13 mouse cellular contexts compared by ENCODE assay signal in the genomic region with DNA sequence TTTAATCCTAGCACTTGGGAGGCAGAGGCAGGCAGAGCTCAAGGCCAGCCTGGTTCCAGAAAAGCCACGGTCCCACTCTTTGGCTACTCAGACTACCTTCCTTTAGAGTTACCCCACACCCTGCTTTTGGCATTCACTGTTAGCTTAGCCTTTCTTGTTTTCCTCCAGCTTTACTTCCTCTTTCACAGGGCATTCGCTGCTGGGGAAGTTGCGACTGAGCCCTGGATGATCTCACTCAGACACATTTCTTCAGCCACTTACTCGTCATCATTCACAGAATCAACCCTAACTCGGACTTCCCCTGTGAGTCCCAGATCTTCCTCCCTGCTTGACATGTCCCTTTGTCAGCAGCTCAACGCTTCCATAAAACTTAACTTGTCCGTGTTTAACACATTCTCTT. TPM values are rescaled to one million over a fixed set of nuclear protein-coding genes. Genes with fewer than 3 reads are reported as not detected.
DNase-seq lines count a peak whose midpoint lies in the region; ATAC-seq and TF ChIP-seq lines count a peak whose summit lies in the region.
"Had no signal": no experiment of that assay in that cellular context is flagged by ENCODE, and none has a peak within 500 bp of the region (broad histone marks: within the 10 kb centered on the region; RNA-seq: fewer than 3 reads in every experiment).

No protein-coding gene starts in this region.

- no peak overlapping the region for H3K9ac ChIP-seq in liver, embryonic 12.5 days
- H3K9ac ChIP-seq in forebrain, embryonic 15.5 days (replicated peaks): no peak overlapping the region
- H3K9ac ChIP-seq: midbrain, embryonic 13.5 days had no signal

- DNase-seq in lung, adult 18-20 months: peak; percentile 50 to 57
- no peak for DNase-seq in lung, adult 2 months
- DNase-seq in T-cell, adult 2 months (ENCODE audit: low spot score): peak; percentile 43
- no peak for DNase-seq in kidney, postnatal 10 days
- DNase-seq in ovary, postnatal 10 days (ENCODE audit: low spot score): no peak
- DNase-seq: cerebellum, adult 2 months; gastrocnemius, postnatal 36 days; thymus, postnatal 36 days had no signal

- H3K4me3 ChIP-seq in lung, adult 2 months (replicated peaks; ENCODE audit: extremely low read depth, low read depth, low read length): no peak overlapping the region
- H3K4me3 ChIP-seq in liver, embryonic 12.5 days: no peak overlapping the region
- H3K4me3 ChIP-seq in small intestine, adult 2 months (ENCODE audit: low read depth, low read length): no peak overlapping the region
- no peak overlapping the region for H3K4me3 ChIP-seq in forebrain, embryonic 15.5 days
- H3K4me3 ChIP-seq: midbrain, embryonic 13.5 days had no signal

- no peak for TF ChIP-seq CTCF in lung, adult 2 months (IDR thresholded peaks at IDR 0.05; ENCODE audit: insufficient read depth, low read length)
- TF ChIP-seq CTCF in small intestine, adult 2 months (IDR thresholded peaks at IDR 0.05; ENCODE audit: extremely low read depth, insufficient read length, insufficient replicate concordance, low read depth, low read length): no peak

- no peaks in the 10 kb centered on the region for H3K9me3 ChIP-seq in liver, embryonic 12.5 days (replicated peaks)
- no peaks in the 10 kb centered on the region for H3K9me3 ChIP-seq in forebrain, embryonic 15.5 days
- H3K9me3 ChIP-seq: midbrain, embryonic 13.5 days had no signal

- H3K4me2 ChIP-seq in liver, embryonic 12.5 days: peak overlapping the region; percentile 19
- no peak overlapping the region for H3K4me2 ChIP-seq in forebrain, embryonic 15.5 days (replicated peaks)
- H3K4me2 ChIP-seq: midbrain, embryonic 13.5 days had no signal

- WGBS in lung, adult 2 months: 39% methylated on average over 7 of the region's 7 CpGs
- WGBS in liver, embryonic 12.5 days (ENCODE audit: insufficient replicate concordance): 26% methylated on average over 7 of the region's 7 CpGs
- 58% methylated on average over 7 of the region's 7 CpGs for whole genome bisulfite sequencing in small intestine, adult 2 months
- 86% methylated on average over 7 of the region's 7 CpGs for WGBS in forebrain, embryonic 15.5 days

- no peak for ATAC-seq in liver, embryonic 12.5 days
- ATAC-seq in forebrain, embryonic 15.5 days (replicated peaks): no peak
- ATAC-seq: midbrain, embryonic 13.5 days; Patski had no signal

- TF ChIP-seq POLR2A in lung, adult 2 months (IDR thresholded peaks at IDR 0.05; ENCODE audit: borderline replicate concordance, extremely low read depth, low read depth, low read length): no peak
- TF ChIP-seq POLR2A in small intestine, adult 2 months (IDR thresholded peaks at IDR 0.05; ENCODE audit: low read depth, low read length): no peak

- no peaks in the 10 kb centered on the region; the same call in 1 of the 2 replicates for H3K4me1 ChIP-seq in lung, adult 2 months (ENCODE audit: control insufficient read depth, insufficient read depth, low read length)
- H3K4me1 ChIP-seq in liver, embryonic 12.5 days: peaks cover 20% of the 10 kb centered on the region
- H3K4me1 ChIP-seq in small intestine, adult 2 months (ENCODE audit: control insufficient read depth, insufficient read depth, insufficient read length, low read length): peaks cover 10% of the 10 kb centered on the region
- no peaks in the 10 kb centered on the region for H3K4me1 ChIP-seq in forebrain, embryonic 15.5 days
- H3K4me1 ChIP-seq: midbrain, embryonic 13.5 days had no signal

- H3K27ac ChIP-seq in liver, embryonic 12.5 days: 0 out of 2 replicates have a peak overlapping the region, but pooled peaks have one; percentile 24
- peak overlapping the region; percentile 80 for H3K27ac ChIP-seq in small intestine, adult 2 months (ENCODE audit: insufficient read depth, low read depth, low read length)
- H3K27ac ChIP-seq in forebrain, embryonic 15.5 days (replicated peaks): no peak overlapping the region
- H3K27ac ChIP-seq: midbrain, embryonic 13.5 days had no signal

- H3K36me3 ChIP-seq in liver, embryonic 12.5 days: no peaks in the 10 kb centered on the region; the same call in 1 of the 2 replicates
- peaks cover 69% of the 10 kb centered on the region for H3K36me3 ChIP-seq in small intestine, adult 2 months (ENCODE audit: control insufficient read depth, insufficient read depth, low read length)
- H3K36me3 ChIP-seq in forebrain, embryonic 15.5 days: 0 out of 2 replicates have a peak, but pooled peaks cover 4% of the 10 kb centered on the region

- no peaks in the 10 kb centered on the region for H3K27me3 ChIP-seq in liver, embryonic 12.5 days (replicated peaks)
- H3K27me3 ChIP-seq in small intestine, adult 2 months (ENCODE audit: control insufficient read depth, insufficient read depth, low read length): no peaks in the 10 kb centered on the region
- no peaks in the 10 kb centered on the region for H3K27me3 ChIP-seq in forebrain, embryonic 15.5 days
- H3K27me3 ChIP-seq: Patski had no signal

RNA-seq across cellular contexts. Expression of gene Mgat4a, which starts 49.1 kb away (rescaled TPM):
- polyA plus RNA-seq in lung, adult 2 months (2012; rRNA removed): 3.0 and 4.2 TPM in 2 replicates
- polyA plus RNA-seq in liver, embryonic 12.5 days (2016; fragmentation: Nextera tagmentation; extraction: Ambion mirVana): 1.3 and 2.1 TPM in 2 replicates
- 21.6 and 53.3 TPM in 2 replicates for polyA plus RNA-seq in small intestine, adult 2 months (2012; rRNA removed)
- 6.2 and 7.2 TPM in 2 replicates for polyA plus RNA-seq in forebrain, embryonic 15.5 days (2015; fragmentation: Nextera tagmentation; extraction: Ambion mirVana)

Comparison
In these comparisons a context has a peak if more than half of its experiments do, and no peak if none do; other contexts are left out.
1. DNase-seq: peak in lung, adult 18-20 months (2 of 2) and T-cell, adult 2 months (single experiment); none in lung, adult 2 months (single experiment), kidney, postnatal 10 days (single experiment) and ovary, postnatal 10 days (single experiment).